Mouse (Mus musculus) neutrophil, adult 59 days (primary cell): Measurements from ENCODE around the gene Tmem52. TPM values are rescaled to one million over a fixed set of nuclear protein-coding genes. Genes with fewer than 3 reads are reported as not detected.

ENCODE experiments used
- total RNA-seq, 2 experiments: library from RNA; stranded (reverse); gene quantifications; 1 replicate in 1 of 2; 2 replicates in 1 of 2; pipeline ENCODE4 v1.2.4; 2023

Gene Tmem52
- not detected for total RNA-seq

GRCm38 (mm10) chr4:155468952-155469351, at the start of gene Tmem52:
Gene Tmem52, plus strand, starts transcription at chr4:155469114.

GRCm38 (mm10) chr4:155490990-155491504, 22.1 kb downstream of the Tmem52 start, which contains the start of gene Gnb1:
Gene Gnb1, plus strand, starts transcription at chr4:155491361.

Other genes starting within 250 kb of the Tmem52 start
- 10 to 100 TPM; 30.4 to 32.6 TPM for gene Ski, start 246.5 kb upstream of the Tmem52 start, total RNA-seq
- gene Faap20, start 219.3 kb upstream of the Tmem52 start, total RNA-seq, result 10 to 100 TPM; 30.9 to 33.9 TPM
- gene Prkcz, start 107.8 kb upstream of the Tmem52 start, total RNA-seq, result under 1 TPM; 0.26 to 0.33 TPM
- not detected for gene Gabrd, start 71.0 kb upstream of the Tmem52 start, total RNA-seq
- under 1 TPM; 0.31 to 0.33 TPM for gene Cfap74, start 59.9 kb upstream of the Tmem52 start, total RNA-seq
- 100 to 1,000 TPM; 247 to 260 TPM for gene Gnb1, start 22.2 kb downstream of the Tmem52 start, total RNA-seq
- gene Nadk, start 93.3 kb downstream of the Tmem52 start, total RNA-seq, result 100 to 1,000 TPM; 370 to 381 TPM
- 10 to 100 TPM; 15.3 to 15.9 TPM for gene Slc35e2, start 132.3 kb downstream of the Tmem52 start, total RNA-seq
- gene Cdk11b, start 155.7 kb downstream of the Tmem52 start, total RNA-seq, result 100 to 1,000 TPM; 142 to 143 TPM
- gene Gm10563, start 176.3 kb downstream of the Tmem52 start, total RNA-seq, result not detected
- gene Mmp23, start 184.3 kb downstream of the Tmem52 start, total RNA-seq, result 1 to 10 TPM in 1 of 2 experiments, under 1 TPM in 1; 0.64 to 1.2 TPM
- gene Mib2, start 200.1 kb downstream of the Tmem52 start, total RNA-seq, result 10 to 100 TPM; 37.6 to 40.6 TPM
- gene Fndc10, start 225.2 kb downstream of the Tmem52 start, total RNA-seq, result under 1 TPM; 0.90 to 1.00 TPM
- gene Ssu72, start 235.7 kb downstream of the Tmem52 start, total RNA-seq, result 10 to 100 TPM; 95.1 to 95.2 TPM